Mouse (Mus musculus) bone marrow macrophage, adult 2 months (primary cell): ENCODE results near the gene Phldb2.

Experiments used
- CTCF ChIP-seq: IDR thresholded peaks from 2 replicates; pipeline ENCODE4 v1.5.1; 2012; ENCODE audit warnings: low read depth, mild to moderate bottlenecking, low read length, moderate library complexity
- POLR2A ChIP-seq: IDR thresholded peaks from 2 replicates; pipeline ENCODE4 v1.6.1; 2012; ENCODE audit warnings: mild to moderate bottlenecking, low read depth, low read length, borderline replicate concordance

- TF ChIP-seq POLR2A (no peak), CTCF (no peak)
Observed at GRCm38 (mm10) chr16:45723172-45723901, 230.1 kb downstream of the Phldb2 start.
